ENCODE assay signal across 28 mouse cellular contexts in genomic region chr17:14682836-14683235, GRCm38 (mm10). TPM values are rescaled to one million over a fixed set of nuclear protein-coding genes. Genes with fewer than 3 reads are reported as not detected.
"Had no signal": no experiment of that assay in that cellular context is flagged by ENCODE, and none has a peak within 500 bp of the region (broad histone marks: within the 10 kb centered on the region; RNA-seq: fewer than 3 reads in every experiment).

No protein-coding gene starts in this region.

- H3K4me3 ChIP-seq: heart, adult 2 months; heart, embryonic 12.5 days; hindbrain, embryonic 10.5 days; hindbrain, embryonic 12.5 days; intestine, embryonic 15.5 days; kidney, embryonic 15.5 days; limb, embryonic 10.5 days; limb, embryonic 12.5 days; liver, embryonic 13.5 days; liver, embryonic 15.5 days had no signal

- H3K27ac ChIP-seq: heart, adult 2 months; hindbrain, embryonic 10.5 days; hindbrain, embryonic 12.5 days; hindbrain, embryonic 14.5 days; intestine, embryonic 15.5 days; kidney, embryonic 15.5 days; kidney, postnatal 0 days; limb, embryonic 10.5 days; limb, embryonic 12.5 days; liver, embryonic 13.5 days; liver, embryonic 15.5 days had no signal

- H3K4me1 ChIP-seq: hindbrain, embryonic 12.5 days; intestine, embryonic 15.5 days; kidney, embryonic 15.5 days; limb, embryonic 10.5 days; limb, embryonic 12.5 days; liver, embryonic 13.5 days; liver, embryonic 15.5 days had no signal

- H3K9me3 ChIP-seq: heart, embryonic 12.5 days; hindbrain, embryonic 10.5 days; hindbrain, embryonic 12.5 days; intestine, embryonic 15.5 days; kidney, embryonic 15.5 days; limb, embryonic 10.5 days; limb, embryonic 12.5 days; liver, embryonic 13.5 days; liver, embryonic 15.5 days had no signal

- H3K36me3 ChIP-seq: hindbrain, embryonic 10.5 days; hindbrain, embryonic 12.5 days; kidney, embryonic 15.5 days; limb, embryonic 10.5 days; limb, embryonic 12.5 days; liver, embryonic 13.5 days; liver, embryonic 15.5 days had no signal

- H3K4me2 ChIP-seq: heart, embryonic 12.5 days; hindbrain, embryonic 12.5 days; hindbrain, embryonic 14.5 days; intestine, embryonic 15.5 days; kidney, embryonic 15.5 days; limb, embryonic 12.5 days; liver, embryonic 11.5 days; liver, embryonic 13.5 days; liver, embryonic 15.5 days had no signal

- ATAC-seq: forebrain, postnatal 0 days; hindbrain, embryonic 16.5 days; inflammation-experienced regulatory T-cells, adult 6 months; intestine, embryonic 15.5 days; liver, postnatal 0 days had no signal

- DNase-seq: forebrain, postnatal 0 days; heart, adult 2 months; heart, postnatal 10 days; heart, postnatal 4 days; kidney, adult 11 months; kidney, adult 2 months; kidney, adult 9 months; kidney, postnatal 14 days; kidney, postnatal 36 days; layer of hippocampus, adult 9-11 months; layer of hippocampus, postnatal 36 days; liver; liver, embryonic 13.5 days; liver, postnatal 0 days had no signal

- H3K9ac ChIP-seq: forebrain, postnatal 0 days; heart, embryonic 12.5 days; hindbrain, embryonic 12.5 days; hindbrain, embryonic 14.5 days; intestine, embryonic 15.5 days; kidney, embryonic 15.5 days; limb, embryonic 12.5 days; liver, embryonic 13.5 days; liver, embryonic 15.5 days; liver, postnatal 0 days had no signal

- H3K27me3 ChIP-seq: hindbrain, embryonic 12.5 days; intestine, embryonic 15.5 days; kidney, embryonic 15.5 days; limb, embryonic 12.5 days; liver, embryonic 13.5 days; liver, embryonic 15.5 days had no signal

RNA-seq across cellular contexts. Expression of gene Thbs2, which starts 11.2 kb away (rescaled TPM):
- total RNA-seq: granulocyte monocyte progenitor cell, adult 5-6 weeks had no signal
